Mouse (Mus musculus) forebrain, embryonic 11.5 days (tissue): ENCODE measurements around the gene Gm49510. TPM values are rescaled to one million over a fixed set of nuclear protein-coding genes. Genes with fewer than 3 reads are reported as not detected.

Experiments used
- ATAC-seq: fragments of 200-750 bp; cut with Nextera tagmentation; replicated peaks from 2 replicates; pipeline ENCODE4 v1.8.0; 2017; ENCODE audit warnings: moderate TSS enrichment; ENCODE audit not compliant: low FRiP score
- DNase-seq: peaks from one replicate; pipeline ENCODE4 v3.0.0-alpha.2; 2017; ENCODE audit warnings: low spot score
- H3K27ac ChIP-seq: fragments of 300-500 bp; sonication (generic); 2 replicates; pipeline ENCODE4 v1.5.1; 2014; ENCODE audit warnings: low read depth, low read length
- H3K27me3 ChIP-seq: fragments of 300-500 bp; sonication (generic); 2 replicates; pipeline ENCODE4 v1.6.1; 2014; ENCODE audit warnings: mild to moderate bottlenecking, low read length, mixed read lengths; ENCODE audit not compliant: control insufficient read depth, insufficient read depth
- H3K36me3 ChIP-seq: fragments of 300-500 bp; sonication (generic); 2 replicates; pipeline ENCODE4 v1.6.1; 2014; ENCODE audit warnings: mild to moderate bottlenecking, low read length, moderate library complexity, mixed read lengths; ENCODE audit not compliant: control insufficient read depth, insufficient read depth
- H3K4me1 ChIP-seq: fragments of 300-500 bp; sonication (generic); replicated peaks from 2 replicates; pipeline ENCODE4 v1.6.1; 2014; ENCODE audit warnings: low read length, mixed read lengths; ENCODE audit not compliant: control insufficient read depth, insufficient read depth
- H3K4me2 ChIP-seq: fragments of 300-500 bp; sonication (generic); 2 replicates; pipeline ENCODE4 v1.6.1; 2014; ENCODE audit warnings: low read depth, mild to moderate bottlenecking, low read length, moderate library complexity, mixed read lengths; ENCODE audit not compliant: severe bottlenecking
- H3K4me3 ChIP-seq: fragments of 300-500 bp; sonication (generic); 2 replicates; pipeline ENCODE4 v1.5.1; 2014; ENCODE audit warnings: low read depth, low read length
- H3K9ac ChIP-seq: fragments of 300-500 bp; sonication (generic); 2 replicates; pipeline ENCODE4 v1.6.1; 2014; ENCODE audit warnings: low read length
- H3K9me3 ChIP-seq: fragments of 300-500 bp; sonication (generic); 2 replicates; pipeline ENCODE4 v1.6.1; 2016; ENCODE audit warnings: low read length, mixed read lengths; ENCODE audit not compliant: control insufficient read depth
- WGBS: fragments of 180-500 bp; shearing (Covaris S2); extraction: QIAGEN DNeasy Blood & Tissue Kit; methylation state at CpG from one replicate; pipeline ENCODE4 v1.1.7; 2014; 5-methylcytosine and 5-hydroxymethylcytosine counted together
- polyA plus RNA-seq: library from polyadenylated mRNA; unstranded; fragments of >200 nt; fragmentation: Nextera tagmentation; extraction: Ambion mirVana; gene quantifications from 2 replicates; pipeline ENCODE4 v1.2.1, GENCODE M21; 2014

Gene Gm49510
- polyA plus RNA-seq, 1 experiment from 2014 or later = 0.13 TPM

- DNase-seq (no peak), ATAC-seq (no peak)
- no peak overlapping the region for H3K27ac ChIP-seq
- H3K9ac ChIP-seq = no peak overlapping the region
- no peaks in the 10 kb centered on the region for H3K9me3 ChIP-seq
- H3K27me3 ChIP-seq = peaks cover 4% of the 10 kb centered on the region; the same call in 1 of the 2 replicates
- H3K36me3 ChIP-seq = no peaks in the 10 kb centered on the region
- no peak overlapping the region for H3K4me2 ChIP-seq
- peaks cover 13% of the 10 kb centered on the region; the same call in 1 of the 2 replicates for H3K4me1 ChIP-seq
- 31% methylated on average over 8 of the region's 8 CpGs for WGBS
- no peak overlapping the region for H3K4me3 ChIP-seq
These were observed 1.9 kb downstream of the Gm49510 start for GRCm38 (mm10) chr15:78901422-78901789.

DNA sequence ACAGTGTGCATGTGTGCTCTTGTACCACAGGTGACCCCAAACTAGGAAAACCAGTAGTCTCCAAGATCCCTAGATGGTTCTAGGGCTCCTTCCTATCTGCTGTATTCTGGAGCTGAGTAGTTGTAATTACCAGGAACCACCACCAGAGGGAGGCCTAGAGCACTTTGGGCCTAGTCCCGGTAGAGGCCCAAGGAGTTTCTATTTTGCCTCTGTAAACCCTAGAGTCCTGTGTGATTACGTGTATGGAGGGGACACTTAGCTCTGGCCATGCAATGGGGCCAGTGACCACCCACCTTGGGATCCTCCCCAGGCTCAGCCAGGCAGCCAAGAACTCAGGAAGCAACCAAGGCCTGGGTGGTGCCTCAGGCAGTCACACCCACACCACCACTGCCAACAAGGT, 3.8 kb downstream of the Gm49510 start:
- H3K4me3 ChIP-seq = no peak overlapping the region
- peaks cover 4% of the 10 kb centered on the region; the same call in 1 of the 2 replicates for H3K27me3 ChIP-seq
- H3K4me1 ChIP-seq = peaks cover 13% of the 10 kb centered on the region; the same call in 1 of the 2 replicates
- DNase-seq (peak; percentile 89), ATAC-seq (peak; percentile 25; the same call in 1 of the 2 replicates)
- H3K27ac ChIP-seq = no peak overlapping the region
- H3K4me2 ChIP-seq = no peak overlapping the region
- no peak overlapping the region for H3K9ac ChIP-seq
- H3K36me3 ChIP-seq = no peaks in the 10 kb centered on the region
- no peaks in the 10 kb centered on the region for H3K9me3 ChIP-seq
- WGBS = 10% methylated on average over 2 of the region's 2 CpGs

- no peak overlapping the region for H3K4me2 ChIP-seq
- no peaks in the 10 kb centered on the region for H3K9me3 ChIP-seq
- DNase-seq = no peak
- H3K4me1 ChIP-seq = peaks cover 3% of the 10 kb centered on the region; the same call in 1 of the 2 replicates
- no peak overlapping the region for H3K4me3 ChIP-seq
- no peak for ATAC-seq
- WGBS = 85% methylated on average over 7 of the region's 7 CpGs
- no peaks in the 10 kb centered on the region for H3K36me3 ChIP-seq
- H3K27me3 ChIP-seq = no peaks in the 10 kb centered on the region
- no peak overlapping the region for H3K9ac ChIP-seq
- no peak overlapping the region for H3K27ac ChIP-seq
These were observed 8.9 kb downstream of the Gm49510 start for GRCm38 (mm10) chr15:78908399-78908798.

- Histone ChIP-seq H3K4me2 (no peak overlapping the region), H3K9ac (no peak overlapping the region), H3K4me1 (peaks cover 3% of the 10 kb centered on the region; the same call in 1 of the 2 replicates), H3K36me3 (no peaks in the 10 kb centered on the region), H3K4me3 (no peak overlapping the region), H3K9me3 (no peaks in the 10 kb centered on the region), H3K27me3 (no peaks in the 10 kb centered on the region), H3K27ac (no peak overlapping the region)
- DNase-seq (no peak), ATAC-seq (no peak)
- WGBS = 94% methylated on average over 8 of the region's 8 CpGs
These were observed 9.5 kb downstream of the Gm49510 start for GRCm38 (mm10) chr15:78908982-78909381.

GRCm38 (mm10) chr15:78912040-78912439, 12.6 kb downstream of the Gm49510 start:
- Histone ChIP-seq H3K27ac (no peak overlapping the region), H3K27me3 (no peaks in the 10 kb centered on the region), H3K36me3 (no peaks in the 10 kb centered on the region), H3K9me3 (no peaks in the 10 kb centered on the region), H3K9ac (no peak overlapping the region), H3K4me1 (peaks cover 14% of the 10 kb centered on the region), H3K4me2 (no peak overlapping the region), H3K4me3 (no peak overlapping the region)
- WGBS = 26% methylated on average over 9 of the region's 9 CpGs
- no peak for DNase-seq
- no peak for ATAC-seq

GRCm38 (mm10) chr15:78913632-78914090, 14.2 kb downstream of the Gm49510 start, which contains the start of gene Pdxp:
TSS of gene Pdxp (plus strand) at chr15:78913919.
- Histone ChIP-seq H3K36me3 (no peaks in the 10 kb centered on the region; the same call in 1 of the 2 replicates), H3K27me3 (no peaks in the 10 kb centered on the region), H3K27ac (peak within 1 kb of the TSS; percentile 89), H3K4me1 (peaks cover 14% of the 10 kb centered on the region), H3K4me3 (peak within 1 kb of the TSS; percentile 71), H3K4me2 (peak within 1 kb of the TSS; percentile 94), H3K9ac (peak within 1 kb of the TSS; percentile 85), H3K9me3 (no peaks in the 10 kb centered on the region)
- ATAC-seq = peak; percentile 94
- DNase-seq = peak; percentile 99
- WGBS = under 1% methylated on average over 51 of the region's 51 CpGs

DNA sequence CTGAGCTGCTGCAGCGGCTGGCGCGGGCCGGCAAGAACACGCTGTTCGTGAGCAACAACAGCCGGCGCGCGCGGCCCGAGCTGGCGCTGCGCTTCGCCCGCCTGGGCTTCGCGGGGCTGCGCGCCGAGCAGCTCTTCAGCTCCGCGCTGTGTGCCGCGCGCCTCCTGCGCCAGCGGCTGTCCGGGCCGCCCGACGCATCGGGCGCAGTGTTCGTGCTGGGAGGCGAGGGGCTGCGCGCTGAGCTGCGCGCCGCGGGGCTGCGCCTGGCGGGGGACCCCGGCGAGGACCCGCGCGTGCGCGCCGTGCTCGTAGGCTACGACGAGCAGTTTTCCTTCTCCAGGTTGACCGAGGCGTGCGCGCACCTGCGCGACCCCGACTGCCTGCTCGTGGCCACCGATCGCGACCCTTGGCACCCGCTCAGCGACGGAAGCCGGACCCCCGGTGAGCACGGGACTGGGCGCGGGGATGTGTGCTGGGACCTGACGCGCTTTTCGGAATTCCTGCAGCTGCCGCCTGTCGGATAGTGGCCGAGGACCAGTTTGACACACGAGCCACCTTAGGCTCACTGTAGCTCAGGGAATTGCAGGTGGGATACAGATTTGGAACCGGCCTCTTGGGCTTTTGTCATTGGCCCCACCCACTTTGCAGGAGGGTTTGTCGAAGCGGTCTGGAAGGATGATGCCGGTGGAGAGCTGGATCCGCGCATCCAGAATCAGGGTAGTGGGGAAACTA, 14.8 kb downstream of the Gm49510 start:
- Histone ChIP-seq H3K27me3 (no peaks in the 10 kb centered on the region), H3K4me2 (peak overlapping the region; percentile 94), H3K27ac (peak overlapping the region; percentile 89), H3K4me3 (peak overlapping the region; percentile 71), H3K4me1 (peaks cover 14% of the 10 kb centered on the region), H3K36me3 (no peaks in the 10 kb centered on the region; the same call in 1 of the 2 replicates), H3K9me3 (no peaks in the 10 kb centered on the region), H3K9ac (peak overlapping the region; percentile 85)
- WGBS = under 1% methylated on average over 82 of the region's 87 CpGs
- DNase-seq = no peak
- peak; percentile 62 for ATAC-seq

- peak overlapping the region; percentile 85 for H3K9ac ChIP-seq
- peak overlapping the region; percentile 71 for H3K4me3 ChIP-seq
- ATAC-seq = no peak
- DNase-seq = no peak
- peaks cover 14% of the 10 kb centered on the region for H3K4me1 ChIP-seq
- no peaks in the 10 kb centered on the region for H3K9me3 ChIP-seq
- peak overlapping the region; percentile 94 for H3K4me2 ChIP-seq
- H3K36me3 ChIP-seq = no peaks in the 10 kb centered on the region; the same call in 1 of the 2 replicates
- H3K27me3 ChIP-seq = no peaks in the 10 kb centered on the region
- H3K27ac ChIP-seq = no peak overlapping the region
- WGBS = 52% methylated on average over 8 of the region's 8 CpGs
These were observed 15.6 kb downstream of the Gm49510 start for GRCm38 (mm10) chr15:78914823-78915659.
